13 mouse cellular contexts compared by ENCODE assay signal in genomic region chr2:79180782-79181181, GRCm38 (mm10).
DNase-seq lines count a peak whose midpoint lies in the region; ATAC-seq and TF ChIP-seq lines count a peak whose summit lies in the region.
"Had no signal": no experiment of that assay in that cellular context is flagged by ENCODE, and none has a peak within 500 bp of the region (broad histone marks: within the 10 kb centered on the region; RNA-seq: fewer than 3 reads in every experiment).

No protein-coding gene starts in this region.

- DNase-seq in liver, postnatal 0 days, result no peak
- peak; percentile 14 for DNase-seq in CD4-positive helper T cell, adult 2 months (ENCODE audit: low read depth, low spot score)
- DNase-seq in CH12.LX (ENCODE audit: extremely low read depth), result peak; percentile 73
- no peak for DNase-seq in urinary bladder, postnatal 36 days (ENCODE audit: low spot score in 2 of 2)
- DNase-seq: adrenal gland, adult 8-10 months; cerebellum, adult 11-12 months; kidney, postnatal 14 days; right cerebral cortex, postnatal 4 days had no signal

- dilution Hi-C loops in CH12.LX (cut with MboI; ENCODE audit: extremely low pct_ligation_motif_present, extremely low pct_unique_long_range_greater_than_20kb, low sequenced_read_pairs), result no loop called here

- H3K4me2 ChIP-seq in liver, postnatal 0 days (ENCODE audit: low read depth, low read length), result peak overlapping the region; percentile 15; the same call in 1 of the 2 replicates
- H3K4me2 ChIP-seq in liver, embryonic 12.5 days, result no peak overlapping the region
- peak overlapping the region; percentile 65 for H3K4me2 ChIP-seq in CH12.LX (ENCODE audit: insufficient read depth, low read depth, poor library complexity, severe bottlenecking)
- no peak overlapping the region for H3K4me2 ChIP-seq in kidney, embryonic 14.5 days (replicated peaks; ENCODE audit: low read depth, low read length)
- H3K4me2 ChIP-seq: midbrain, embryonic 12.5 days had no signal

- WGBS in liver, postnatal 0 days (ENCODE audit: insufficient replicate concordance), result 41% methylated on average over 7 of the region's 7 CpGs
- WGBS in liver, embryonic 12.5 days (ENCODE audit: insufficient replicate concordance), result 67% methylated on average over 7 of the region's 7 CpGs
- 55% methylated on average over 7 of the region's 7 CpGs for WGBS in kidney, embryonic 14.5 days

- no peak overlapping the region for H3K4me3 ChIP-seq in liver, postnatal 0 days (ENCODE audit: low read depth, low read length)
- no peak overlapping the region for H3K4me3 ChIP-seq in liver, embryonic 12.5 days
- H3K4me3 ChIP-seq in CH12.LX (replicated peaks in 1 of 3; ENCODE audit: low read depth in 2 of 3, low read length in 2 of 3, poor library complexity in 1 of 3), result peak overlapping the region; percentile 1 to 33 (median 26)
- no peak overlapping the region for H3K4me3 ChIP-seq in kidney, embryonic 14.5 days (ENCODE audit: low read length)
- H3K4me3 ChIP-seq: midbrain, embryonic 12.5 days had no signal

- no peak for TF ChIP-seq EP300 in liver, postnatal 0 days (IDR thresholded peaks at IDR 0.05; ENCODE audit: low read depth)
- peak; percentile 79 for TF ChIP-seq EP300 in CH12.LX (IDR thresholded peaks at IDR 0.05; ENCODE audit: low read length)

- no peak for TF ChIP-seq CTCF in liver, postnatal 0 days (IDR thresholded peaks at IDR 0.05; ENCODE audit: low read depth)
- TF ChIP-seq CTCF in CH12.LX (conservative IDR thresholded peaks at IDR 0.05 in 1 of 2, IDR thresholded peaks at IDR 0.05 in 1 of 2; ENCODE audit: low read depth in 2 of 2, low read length in 2 of 2), result no peak

- TF ChIP-seq POLR2A in CH12.LX (IDR thresholded peaks at IDR 0.05; ENCODE audit: low read depth, low read length), result no peak

- no peak overlapping the region for H3K9ac ChIP-seq in liver, postnatal 0 days (replicated peaks)
- H3K9ac ChIP-seq in liver, embryonic 12.5 days, result no peak overlapping the region
- peak overlapping the region; percentile 27 for H3K9ac ChIP-seq in CH12.LX (ENCODE audit: insufficient read depth, low read depth)
- no peak overlapping the region for H3K9ac ChIP-seq in kidney, embryonic 14.5 days (ENCODE audit: low read depth, low read length)
- H3K9ac ChIP-seq: liver, embryonic 14.5 days; midbrain, embryonic 12.5 days had no signal

- H3K4me1 ChIP-seq in liver, postnatal 0 days (ENCODE audit: insufficient read depth), result no peaks in the 10 kb centered on the region; the same call in 1 of the 2 replicates
- 0 out of 2 replicates have a peak, but pooled peaks cover 5% of the 10 kb centered on the region for H3K4me1 ChIP-seq in liver, embryonic 12.5 days
- peaks cover 5 to 11% of the 10 kb centered on the region in 2 experiments for H3K4me1 ChIP-seq in CH12.LX (ENCODE audit: control insufficient read depth in 1 of 2, insufficient read depth in 2 of 2)
- no peaks in the 10 kb centered on the region for H3K4me1 ChIP-seq in kidney, embryonic 14.5 days (ENCODE audit: control insufficient read depth, insufficient read depth, low read length)

- no peaks in the 10 kb centered on the region for H3K9me3 ChIP-seq in liver, postnatal 0 days (ENCODE audit: low read length)
- no peaks in the 10 kb centered on the region for H3K9me3 ChIP-seq in liver, embryonic 12.5 days (replicated peaks)
- H3K9me3 ChIP-seq in CH12.LX (replicated peaks; ENCODE audit: low read length), result no peaks in the 10 kb centered on the region
- H3K9me3 ChIP-seq in kidney, embryonic 14.5 days (ENCODE audit: control insufficient read depth, low read length), result no peaks in the 10 kb centered on the region
- H3K9me3 ChIP-seq: midbrain, embryonic 12.5 days had no signal

- no peaks in the 10 kb centered on the region for H3K79me2 ChIP-seq in CH12.LX (replicated peaks; ENCODE audit: control insufficient read depth, extremely low read depth, insufficient read depth, poor library complexity, severe bottlenecking)

- H3K27me3 ChIP-seq in liver, postnatal 0 days (ENCODE audit: insufficient read depth, low read length), result no peaks in the 10 kb centered on the region
- no peaks in the 10 kb centered on the region for H3K27me3 ChIP-seq in liver, embryonic 12.5 days (replicated peaks)
- H3K27me3 ChIP-seq in CH12.LX (replicated peaks), result no peaks in the 10 kb centered on the region
- no peaks in the 10 kb centered on the region for H3K27me3 ChIP-seq in kidney, embryonic 14.5 days (ENCODE audit: control insufficient read depth, insufficient read depth, low read length)
- H3K27me3 ChIP-seq: midbrain, embryonic 12.5 days had no signal

- TF ChIP-seq RAD21 in CH12.LX (IDR thresholded peaks at IDR 0.05; ENCODE audit: low read depth, low read length), result no peak; the same call in 1 of the 2 replicates

- in situ Hi-C loops in CH12.LX (cut with MboI; ENCODE audit: low pct_ligation_motif_present, low pct_unique_long_range_greater_than_20kb, low sequenced_read_pairs), result no loop called here

- H3K36me3 ChIP-seq in liver, postnatal 0 days (replicated peaks; ENCODE audit: insufficient read depth, low read length), result no peaks in the 10 kb centered on the region
- H3K36me3 ChIP-seq in liver, embryonic 12.5 days, result no peaks in the 10 kb centered on the region
- no peaks in the 10 kb centered on the region for H3K36me3 ChIP-seq in CH12.LX (replicated peaks in 1 of 2; ENCODE audit: control insufficient read depth in 1 of 2, insufficient read depth in 1 of 2, low read length in 1 of 2)
- H3K36me3 ChIP-seq in kidney, embryonic 14.5 days (ENCODE audit: control insufficient read depth, insufficient read depth, low read length), result no peaks in the 10 kb centered on the region
- H3K36me3 ChIP-seq: midbrain, embryonic 12.5 days had no signal

- 0 out of 2 replicates have a peak overlapping the region, but pooled peaks have one; percentile 7 for H3K27ac ChIP-seq in liver, postnatal 0 days (ENCODE audit: low read depth)
- H3K27ac ChIP-seq in liver, embryonic 12.5 days, result no peak overlapping the region
- H3K27ac ChIP-seq in CH12.LX (ENCODE audit: insufficient read depth, low read depth), result no peak overlapping the region
- H3K27ac ChIP-seq in kidney, embryonic 14.5 days (ENCODE audit: low read depth, low read length), result no peak overlapping the region
- H3K27ac ChIP-seq: liver, embryonic 14.5 days; midbrain, embryonic 12.5 days had no signal

- 0 out of 2 replicates have a peak, but pooled peaks have one; percentile 36 for ATAC-seq in liver, postnatal 0 days
- ATAC-seq in liver, embryonic 12.5 days, result no peak
- ATAC-seq in megakaryocyte progenitor cell, adult 5-6 weeks (replicated peaks; ENCODE audit: poor library complexity), result peak; percentile 90
- no peak for ATAC-seq in kidney, embryonic 14.5 days (ENCODE audit: low FRiP score, low TSS enrichment)

TF ChIP-seq in CH12.LX, 34 proteins besides CTCF, POLR2A, EP300 and RAD21:
- TF ChIP-seq RCOR1 (conservative IDR thresholded peaks at IDR 0.05; ENCODE audit: low read depth, low read length), result peak; percentile 47; the same call in 1 of the 2 replicates
- peak; percentile 59; the same call in 1 of the 2 replicates for TF ChIP-seq TCF12 (IDR thresholded peaks at IDR 0.05; ENCODE audit: low read depth, low read length)
- TF ChIP-seq ZKSCAN1 (IDR thresholded peaks at IDR 0.05; ENCODE audit: borderline replicate concordance, low read depth, low read length), result no peak
- TF ChIP-seq MEF2A (IDR thresholded peaks at IDR 0.05; ENCODE audit: borderline replicate concordance, low read depth, low read length), result peak; percentile 24; the same call in 1 of the 2 replicates
- TF ChIP-seq IRF4 (IDR thresholded peaks at IDR 0.05; ENCODE audit: low read depth, low read length), result peak; percentile 66
- TF ChIP-seq JUND (conservative IDR thresholded peaks at IDR 0.05; ENCODE audit: low read depth, low read length), result peak; percentile 52
- no peak for TF ChIP-seq USF1 (IDR thresholded peaks at IDR 0.05; ENCODE audit: low read depth, low read length)
- peak; percentile 49; the same call in 1 of the 2 replicates for TF ChIP-seq MAX (IDR thresholded peaks at IDR 0.05; ENCODE audit: low read length)
- TF ChIP-seq ZNF384 (IDR thresholded peaks at IDR 0.05; ENCODE audit: low read depth, low read length), result no peak
- peak; percentile 77 for TF ChIP-seq BHLHE40 (IDR thresholded peaks at IDR 0.05; ENCODE audit: low read depth, low read length)
- 0 out of 2 replicates have a peak, but pooled peaks have one; percentile 12 for TF ChIP-seq SMC3 (IDR thresholded peaks at IDR 0.05; ENCODE audit: low read depth, low read length)
TF ChIP-seq in CH12.LX: peak in this region for 8.

Comparison
In these comparisons a context has a peak if more than half of its experiments do, and no peak if none do; other contexts are left out.
1. ATAC-seq: peak in liver, postnatal 0 days (single experiment) and megakaryocyte progenitor cell, adult 5-6 weeks (single experiment); none in liver, embryonic 12.5 days (single experiment) and kidney, embryonic 14.5 days (single experiment).
2. H3K4me2 ChIP-seq: peak in liver, postnatal 0 days (single experiment) and CH12.LX (single experiment); none in liver, embryonic 12.5 days (single experiment) and kidney, embryonic 14.5 days (single experiment).
3. DNase-seq: peak in CD4-positive helper T cell, adult 2 months (single experiment) and CH12.LX (single experiment); none in liver, postnatal 0 days (single experiment) and urinary bladder, postnatal 36 days (0 of 2).
4. H3K4me3 ChIP-seq: peak in CH12.LX (3 of 3); none in liver, postnatal 0 days (single experiment), liver, embryonic 12.5 days (single experiment) and kidney, embryonic 14.5 days (single experiment).